Mouse (Mus musculus) right cerebral cortex, postnatal 14 days (tissue): ENCODE results near the gene Hist1h4k.
A peak's percentile ranks its signal among the peaks of the same experiment; 100 is the strongest.
"Not testable (repeated sequence)": the region's sequence is repeated elsewhere in the genome, so short reads cannot be mapped to it uniquely, and the experiment has no call there.

ENCODE experiments used
- DNase-seq: peaks from one replicate; pipeline ENCODE4 v3.0.0; 2022

Hist1h4k gene

GRCm38 (mm10) chr13:21750159-21751017, at the start of gene Hist1h4k:
Gene Hist1h4k (minus strand): TSS chr13:21750505.
- DNase-seq = peak; percentile 91

GRCm38 (mm10) chr13:21797163-21797562, 46.9 kb upstream of the Hist1h4k start:
- not testable (repeated sequence) for DNase-seq

GRCm38 (mm10) chr13:21795584-21795983, 45.3 kb upstream of the Hist1h4k start:
- DNase-seq = no peak

- no peak for DNase-seq
These were observed 40.4 kb upstream of the Hist1h4k start for GRCm38 (mm10) chr13:21790601-21791283.

GRCm38 (mm10) chr13:21789925-21790324, 39.6 kb upstream of the Hist1h4k start:
- DNase-seq = no peak

GRCm38 (mm10) chr13:21787760-21788593, 37.7 kb upstream of the Hist1h4k start:
- DNase-seq = no peak

- peak; percentile 73 for DNase-seq
These were observed 36.8 kb upstream of the Hist1h4k start, which contains the start of the genes Hist1h2an and Hist1h2bp for GRCm38 (mm10) chr13:21786899-21787629. Gene Hist1h2an (minus strand): TSS chr13:21787218. Gene Hist1h2bp (plus strand): TSS chr13:21787461.

- no peak for DNase-seq
These were observed 36.0 kb upstream of the Hist1h4k start for GRCm38 (mm10) chr13:21786189-21786898.

- no peak for DNase-seq
These were observed 34.0 kb upstream of the Hist1h4k start for GRCm38 (mm10) chr13:21784311-21784710.

- no peak for DNase-seq
These were observed 33.4 kb upstream of the Hist1h4k start for GRCm38 (mm10) chr13:21783734-21784161.

GRCm38 (mm10) chr13:21783255-21783617, 32.9 kb upstream of the Hist1h4k start, which contains the start of gene Hist1h3i:
Gene Hist1h3i (minus strand): TSS chr13:21783370.
- DNase-seq = no peak

- DNase-seq = not testable (repeated sequence)
These were observed 32.3 kb upstream of the Hist1h4k start for GRCm38 (mm10) chr13:21782361-21783254.

DNA sequence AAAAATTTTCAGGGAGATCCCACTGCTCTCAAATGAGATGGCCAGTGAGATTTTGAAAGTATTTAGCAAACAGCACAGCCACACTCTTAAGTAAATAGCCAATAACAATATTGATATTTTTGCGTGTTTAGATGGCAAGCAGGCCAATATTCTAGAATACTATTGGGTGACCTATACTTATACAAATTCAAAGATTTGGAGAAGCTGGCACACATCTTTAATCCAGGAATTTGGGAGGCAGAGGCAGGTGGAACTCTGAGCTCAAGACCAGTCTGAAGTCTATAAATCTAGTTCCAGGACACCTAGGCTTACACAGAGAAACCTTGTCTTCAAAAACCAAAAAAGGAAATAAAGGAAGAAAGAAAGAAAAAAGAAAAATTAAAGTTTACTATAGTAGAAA, 31.3 kb upstream of the Hist1h4k start:
- no peak for DNase-seq

GRCm38 (mm10) chr13:21781021-21781555, 30.8 kb upstream of the Hist1h4k start:
- DNase-seq = no peak

- DNase-seq = peak; percentile 19
These were observed 29.7 kb upstream of the Hist1h4k start, which contains the start of gene Hist1h1b for GRCm38 (mm10) chr13:21779767-21780731. Gene Hist1h1b (minus strand): TSS chr13:21780625.

- peak; percentile 61 for DNase-seq
These were observed 28.8 kb upstream of the Hist1h4k start for GRCm38 (mm10) chr13:21778814-21779766.

DNA sequence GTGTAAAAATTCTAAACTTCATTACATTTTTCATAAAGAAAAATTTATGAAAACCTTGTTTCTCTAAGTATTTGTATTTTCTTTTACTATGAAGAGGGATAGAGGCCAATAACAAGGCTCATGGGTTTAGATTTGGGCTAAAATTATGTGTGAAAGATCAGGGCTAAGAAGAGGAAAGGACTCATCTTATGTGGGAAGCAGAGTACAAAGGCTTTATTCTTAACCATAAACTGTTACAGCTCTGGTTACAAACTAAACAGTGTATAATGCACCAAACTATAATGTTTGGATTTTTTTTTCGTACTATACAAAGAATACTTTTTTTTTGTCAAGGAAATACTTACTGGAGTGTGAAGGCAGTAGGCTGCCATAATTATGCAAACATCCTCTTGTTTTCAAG, 5.4 kb upstream of the Hist1h4k start:
- no peak for DNase-seq
